Mouse (Mus musculus): ENCODE measurements around the gene Olfr898. TPM values are rescaled to one million over a fixed set of nuclear protein-coding genes. Genes with fewer than 3 reads are reported as not detected.

Gene Olfr898
- total RNA-seq (2021) = not detected

- DNase-seq = no peak
Observed at GRCm38 (mm10) chr9:38348111-38348510, at the start of gene Olfr898. TSS of gene Olfr898 (plus strand) at chr9:38348411.

- no peak for DNase-seq
Observed at GRCm38 (mm10) chr9:38328760-38329159, 19.5 kb upstream of the Olfr898 start, which contains the start of gene Olfr25. TSS of gene Olfr25 (plus strand) at chr9:38329060.

GRCm38 (mm10) chr9:38366596-38366995 lies 18.4 kb downstream of the Olfr898 start, which contains the start of gene Olfr250:
TSS of gene Olfr250 (plus strand) at chr9:38366896.
- no peak for DNase-seq

- DNase-seq = no peak
Observed at GRCm38 (mm10) chr9:38376786-38377185, 28.6 kb downstream of the Olfr898 start, which contains the start of gene Olfr251. TSS of gene Olfr251 (plus strand) at chr9:38377086.

GRCm38 (mm10) chr9:38401398-38401797 lies 53.2 kb downstream of the Olfr898 start, which contains the start of gene Olfr147:
TSS of gene Olfr147 (plus strand) at chr9:38401698.
- DNase-seq = no peak

Other genes starting within 250 kb of the Olfr898 start
- not detected for gene Olfr888, start 240.3 kb upstream of the Olfr898 start, total RNA-seq (2021)
- gene Olfr889, start 233.2 kb upstream of the Olfr898 start, total RNA-seq (2021) = not detected
- gene Olfr890, start 205.9 kb upstream of the Olfr898 start, total RNA-seq (2021) = not detected
- not detected for gene Olfr891, start 167.6 kb upstream of the Olfr898 start, total RNA-seq (2021)
- not detected for gene Olfr893, start 140.0 kb upstream of the Olfr898 start, total RNA-seq (2021)
- gene Olfr894, start 130.4 kb upstream of the Olfr898 start, total RNA-seq (2021) = not detected
- gene Olfr143, start 95.6 kb upstream of the Olfr898 start, total RNA-seq (2021) = not detected
- not detected for gene Olfr895, start 80.6 kb upstream of the Olfr898 start, total RNA-seq (2021)
- not detected for gene Olfr896-ps1, start 57.3 kb upstream of the Olfr898 start, total RNA-seq (2021)
- gene Olfr25, start 19.4 kb upstream of the Olfr898 start, total RNA-seq (2021) = not detected
- not detected for gene Olfr250, start 18.5 kb downstream of the Olfr898 start, total RNA-seq (2021)
- gene Olfr251, start 28.7 kb downstream of the Olfr898 start, total RNA-seq (2021) = not detected
- gene Olfr147, start 53.3 kb downstream of the Olfr898 start, total RNA-seq (2021) = not detected
- gene Olfr901, start 81.0 kb downstream of the Olfr898 start, total RNA-seq (2021) = not detected
- gene Olfr902, start 99.2 kb downstream of the Olfr898 start, total RNA-seq (2021) = not detected
- gene Olfr904, start 114.7 kb downstream of the Olfr898 start, total RNA-seq (2021) = not detected
- gene Olfr905, start 122.7 kb downstream of the Olfr898 start, total RNA-seq (2021) = not detected
- gene Olfr906, start 138.7 kb downstream of the Olfr898 start, total RNA-seq (2021) = not detected
- gene Olfr907, start 147.4 kb downstream of the Olfr898 start, total RNA-seq (2021) = not detected
- not detected for gene Olfr911-ps1, start 173.2 kb downstream of the Olfr898 start, total RNA-seq (2021)
- not detected for gene Olfr910, start 189.4 kb downstream of the Olfr898 start, total RNA-seq (2021)
- not detected for gene Olfr912, start 231.8 kb downstream of the Olfr898 start, total RNA-seq (2021)
- not detected for gene Olfr913, start 244.3 kb downstream of the Olfr898 start, total RNA-seq (2021)

Data from layer of hippocampus, postnatal 36 days (tissue).